Mouse (Mus musculus) layer of hippocampus, postnatal 25 days (tissue): Measurements from ENCODE around the gene A630095N17Rik. TPM values are rescaled to one million over a fixed set of nuclear protein-coding genes. Genes with fewer than 3 reads are reported as not detected.
A peak's percentile ranks its signal among the peaks of the same experiment; 100 is the strongest.

ENCODE experiments used
- DNase-seq, 2 experiments: peaks; one replicate each; pipeline ENCODE4 v3.0.0; 2022; ENCODE audit warnings: mixed read lengths in 2 of 2, low spot score in 1 of 2; ENCODE audit errors: extremely low spot score in 1 of 2
- total RNA-seq, 2 experiments: library from RNA; stranded (reverse); gene quantifications; 2 replicates each; pipeline ENCODE4 v1.2.3; 2021

The A630095N17Rik gene
- total RNA-seq, 2 experiments from 2014 or later, result not detected

GRCm38 (mm10) chr1:75215785-75216184 is 16.1 kb downstream of the A630095N17Rik start:
- DNase-seq, result no peak

- DNase-seq, result peak in 1 of 2 experiments; percentile 54
Observed at GRCm38 (mm10) chr1:75214886-75215285, 17.0 kb downstream of the A630095N17Rik start.

GRCm38 (mm10) chr1:75214442-75214841 is 17.5 kb downstream of the A630095N17Rik start:
- no peak for DNase-seq

GRCm38 (mm10) chr1:75213096-75213495 is 18.8 kb downstream of the A630095N17Rik start:
- no peak for DNase-seq

- DNase-seq, result no peak
Observed at GRCm38 (mm10) chr1:75212542-75212941, 19.4 kb downstream of the A630095N17Rik start.

GRCm38 (mm10) chr1:75211141-75211708 is 20.7 kb downstream of the A630095N17Rik start:
- DNase-seq, result no peak

GRCm38 (mm10) chr1:75210136-75211087 is 21.5 kb downstream of the A630095N17Rik start, which contains the start of the genes Glb1l and Stk16:
Glb1l (minus strand) TSS chr1:75210813.
Stk16 (plus strand) TSS chr1:75210838.
- DNase-seq, result peak; percentile 94 to 96

GRCm38 (mm10) chr1:75208967-75209678 is 22.8 kb downstream of the A630095N17Rik start:
- no peak for DNase-seq

GRCm38 (mm10) chr1:75201236-75201635 is 30.7 kb downstream of the A630095N17Rik start:
- no peak for DNase-seq

GRCm38 (mm10) chr1:75192452-75192851 is 39.5 kb downstream of the A630095N17Rik start:
- DNase-seq, result no peak

GRCm38 (mm10) chr1:75191622-75192402 is 40.1 kb downstream of the A630095N17Rik start, which contains the start of the genes Ankzf1 and Atg9a:
Ankzf1 (plus strand) TSS chr1:75192151.
Atg9a (minus strand) TSS chr1:75192196.
- DNase-seq, result peak; percentile 73 to 77

- no peak for DNase-seq
Observed at GRCm38 (mm10) chr1:75191258-75191621, 40.7 kb downstream of the A630095N17Rik start.

GRCm38 (mm10) chr1:75190577-75190976 is 41.3 kb downstream of the A630095N17Rik start:
- no peak for DNase-seq

- DNase-seq, result no peak
Observed at GRCm38 (mm10) chr1:75187914-75188483, 43.9 kb downstream of the A630095N17Rik start.

GRCm38 (mm10) chr1:75187126-75187525 is 44.8 kb downstream of the A630095N17Rik start:
- no peak for DNase-seq

- no peak for DNase-seq
Observed at GRCm38 (mm10) chr1:75185495-75185894, 46.4 kb downstream of the A630095N17Rik start.

- DNase-seq, result no peak
Observed at GRCm38 (mm10) chr1:75182160-75182559, 49.7 kb downstream of the A630095N17Rik start.

- no peak for DNase-seq
Observed at GRCm38 (mm10) chr1:75181377-75181870, 50.5 kb downstream of the A630095N17Rik start.

- DNase-seq, result no peak
Observed at GRCm38 (mm10) chr1:75180741-75181140, 51.2 kb downstream of the A630095N17Rik start.
